Mouse (Mus musculus): ENCODE results near the gene Cdr2. TPM values are rescaled to one million over a fixed set of nuclear protein-coding genes. Genes with fewer than 3 reads are reported as not detected.
A peak's percentile ranks its signal among the peaks of the same experiment; 100 is the strongest.
"Not testable (repeated sequence)": the region's sequence is repeated elsewhere in the genome, so short reads cannot be mapped to it uniquely, and the experiment has no call there.

The Cdr2 gene
- polyA plus RNA-seq, 1 experiment from 2014 or later = 14.5 TPM

- Histone ChIP-seq H3K27me3 (replicated peaks) (no peaks in the 10 kb centered on the region), H3K27ac (replicated peaks) (no peak overlapping the region), H3K9me3 (replicated peaks) (no peaks in the 10 kb centered on the region), H3K9ac (replicated peaks) (no peak overlapping the region), H3K4me3 (replicated peaks) (no peak overlapping the region), H3K4me2 (no peak overlapping the region), H3K36me3 (peaks cover 88% of the 10 kb centered on the region), H3K4me1 (no peaks in the 10 kb centered on the region)
- 91% methylated on average over 4 of the region's 5 CpGs for WGBS
- no peak for ATAC-seq (ENCODE audit: low FRiP score)
Measured at GRCm38 (mm10) chr7:120933680-120934195, 48.4 kb downstream of the Cdr2 start.

DNA sequence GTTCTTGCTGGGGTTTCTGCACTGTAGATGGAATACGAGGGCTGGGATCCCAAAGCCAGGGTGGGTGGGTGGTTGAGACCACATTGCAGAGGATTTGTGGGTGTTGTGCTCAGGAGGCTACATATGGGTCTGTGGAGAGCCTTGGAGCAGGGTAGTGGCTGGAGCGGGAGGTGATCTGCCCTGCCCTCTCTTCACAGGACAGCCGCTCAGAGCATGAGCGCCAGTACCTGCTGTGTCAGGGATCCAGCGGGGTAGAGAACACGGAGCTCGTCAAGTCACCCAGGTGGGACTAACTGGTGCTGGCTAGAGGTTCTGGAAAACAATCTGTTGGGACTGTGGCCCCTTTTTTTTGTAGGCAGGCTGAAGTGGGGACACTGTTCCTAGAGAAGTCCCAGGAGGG is 49.0 kb downstream of the Cdr2 start:
- Histone ChIP-seq H3K9me3 (replicated peaks) (no peaks in the 10 kb centered on the region), H3K27ac (replicated peaks) (no peak overlapping the region), H3K4me2 (no peak overlapping the region), H3K4me1 (no peaks in the 10 kb centered on the region), H3K4me3 (replicated peaks) (no peak overlapping the region), H3K36me3 (peaks cover 88% of the 10 kb centered on the region), H3K9ac (replicated peaks) (no peak overlapping the region), H3K27me3 (replicated peaks) (no peaks in the 10 kb centered on the region)
- no peak for ATAC-seq (ENCODE audit: low FRiP score)
- 96% methylated on average over 7 of the region's 7 CpGs for WGBS

- 7% methylated on average over 10 of the region's 10 CpGs for WGBS
- no peaks in the 10 kb centered on the region for H3K36me3 ChIP-seq
- peak overlapping the region; percentile 84 for H3K9ac ChIP-seq (replicated peaks)
- H3K4me3 ChIP-seq (replicated peaks) = peak overlapping the region; percentile 97
- peaks cover 18% of the 10 kb centered on the region for H3K4me1 ChIP-seq
- H3K27me3 ChIP-seq (replicated peaks) = no peaks in the 10 kb centered on the region
- peak overlapping the region; percentile 72 for H3K4me2 ChIP-seq
- peak; percentile 66 for ATAC-seq (ENCODE audit: low FRiP score)
- H3K9me3 ChIP-seq (replicated peaks) = no peaks in the 10 kb centered on the region
- H3K27ac ChIP-seq (replicated peaks) = peak overlapping the region; percentile 86
Measured at GRCm38 (mm10) chr7:120918526-120918962, 63.6 kb downstream of the Cdr2 start.

- Histone ChIP-seq H3K4me1 (peaks cover 18% of the 10 kb centered on the region), H3K4me2 (peak within 1 kb of the TSS; percentile 72), H3K36me3 (no peaks in the 10 kb centered on the region), H3K9me3 (replicated peaks) (no peaks in the 10 kb centered on the region), H3K27me3 (replicated peaks) (no peaks in the 10 kb centered on the region), H3K4me3 (replicated peaks) (peak within 1 kb of the TSS; percentile 97), H3K9ac (replicated peaks) (peak within 1 kb of the TSS; percentile 84), H3K27ac (replicated peaks) (peak within 1 kb of the TSS; percentile 86)
- peak; percentile 93 for ATAC-seq (ENCODE audit: low FRiP score)
- WGBS = under 1% methylated on average over 91 of the region's 102 CpGs
Measured at GRCm38 (mm10) chr7:120917592-120918461, 64.3 kb downstream of the Cdr2 start, which contains the start of gene Polr3e. Gene Polr3e (plus strand): TSS chr7:120917744.

GRCm38 (mm10) chr7:120917279-120917591 is 64.9 kb downstream of the Cdr2 start:
- H3K4me3 ChIP-seq (replicated peaks) = peak overlapping the region; percentile 97
- WGBS = 10% methylated on average over 12 of the region's 12 CpGs
- H3K27ac ChIP-seq (replicated peaks) = no peak overlapping the region
- H3K4me1 ChIP-seq = peaks cover 18% of the 10 kb centered on the region
- no peaks in the 10 kb centered on the region for H3K9me3 ChIP-seq (replicated peaks)
- peak overlapping the region; percentile 72 for H3K4me2 ChIP-seq
- no peaks in the 10 kb centered on the region for H3K27me3 ChIP-seq (replicated peaks)
- H3K9ac ChIP-seq (replicated peaks) = no peak overlapping the region
- ATAC-seq (ENCODE audit: low FRiP score) = no peak
- H3K36me3 ChIP-seq = no peaks in the 10 kb centered on the region

GRCm38 (mm10) chr7:120916262-120916875 is 65.7 kb downstream of the Cdr2 start:
- Histone ChIP-seq H3K4me1 (peaks cover 18% of the 10 kb centered on the region), H3K27ac (replicated peaks) (no peak overlapping the region), H3K9ac (replicated peaks) (no peak overlapping the region), H3K27me3 (replicated peaks) (no peaks in the 10 kb centered on the region), H3K9me3 (replicated peaks) (no peaks in the 10 kb centered on the region), H3K36me3 (no peaks in the 10 kb centered on the region), H3K4me2 (peak overlapping the region; percentile 72; the same call in 1 of the 2 replicates), H3K4me3 (replicated peaks) (no peak overlapping the region)
- ATAC-seq (ENCODE audit: low FRiP score) = no peak
- WGBS = 24% methylated on average over 11 of the region's 11 CpGs

GRCm38 (mm10) chr7:120913332-120913731 is 68.8 kb downstream of the Cdr2 start:
- Histone ChIP-seq H3K4me1 (peaks cover under 1% of the 10 kb centered on the region; the same call in 1 of the 2 replicates), H3K4me3 (replicated peaks) (no peak overlapping the region), H3K27ac (replicated peaks) (no peak overlapping the region), H3K27me3 (replicated peaks) (no peaks in the 10 kb centered on the region), H3K9me3 (replicated peaks) (no peaks in the 10 kb centered on the region), H3K9ac (replicated peaks) (no peak overlapping the region), H3K4me2 (no peak overlapping the region), H3K36me3 (no peaks in the 10 kb centered on the region)
- no peak for ATAC-seq (ENCODE audit: low FRiP score)
- 44% methylated on average over 1 of the region's 1 CpGs for WGBS

DNA sequence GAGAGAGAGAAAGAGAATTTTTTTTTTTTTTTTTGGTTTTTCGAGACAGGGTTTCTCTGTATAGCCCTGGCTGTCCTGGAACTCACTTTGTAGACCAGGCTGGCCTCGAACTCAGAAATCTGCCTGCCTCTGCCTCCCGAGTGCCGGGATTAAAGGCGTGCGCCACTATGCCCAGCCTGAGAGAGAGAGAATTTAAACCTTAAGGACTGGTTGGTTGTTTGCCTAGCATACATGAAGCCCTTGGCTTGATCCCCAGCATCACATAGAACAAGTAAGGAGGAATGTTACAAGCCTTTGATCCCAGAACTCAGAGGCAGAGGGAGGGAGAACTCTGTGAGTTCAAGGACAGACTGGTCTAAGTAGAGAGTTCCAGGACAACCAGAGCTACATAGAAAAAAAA is 70.8 kb downstream of the Cdr2 start:
- not testable (repeated sequence) for H3K27me3 ChIP-seq (replicated peaks); H3K27ac ChIP-seq (replicated peaks); H3K4me1 ChIP-seq; H3K36me3 ChIP-seq; H3K4me3 ChIP-seq (replicated peaks); H3K9me3 ChIP-seq (replicated peaks); H3K4me2 ChIP-seq; H3K9ac ChIP-seq (replicated peaks); ATAC-seq (ENCODE audit: low FRiP score)
- 94% methylated on average over 6 of the region's 6 CpGs for WGBS

GRCm38 (mm10) chr7:120910172-120910571 is 71.9 kb downstream of the Cdr2 start:
- H3K9me3 ChIP-seq (replicated peaks); H3K4me1 ChIP-seq; H3K36me3 ChIP-seq; ATAC-seq (ENCODE audit: low FRiP score); H3K4me3 ChIP-seq (replicated peaks); H3K27ac ChIP-seq (replicated peaks); H3K9ac ChIP-seq (replicated peaks); H3K27me3 ChIP-seq (replicated peaks); H3K4me2 ChIP-seq: not testable (repeated sequence)
- WGBS = 82% methylated on average over 3 of the region's 3 CpGs

Other genes starting within 250 kb of the Cdr2 start
- gene Vwa3a, start 243.0 kb downstream of the Cdr2 start, polyA plus RNA-seq (2015; fragmentation: Nextera tagmentation; extraction: Ambion mirVana) = 0.86 and 2.0 TPM in 2 replicates
- 0.14 TPM in 1 of 2 replicates, not detected in the other for gene Gm5737, start 169.9 kb downstream of the Cdr2 start, polyA plus RNA-seq (2015; fragmentation: Nextera tagmentation; extraction: Ambion mirVana)
- 33.5 and 40.6 TPM in 2 replicates for gene Eef2k, start 139.5 kb downstream of the Cdr2 start, polyA plus RNA-seq (2015; fragmentation: Nextera tagmentation; extraction: Ambion mirVana)
- 23.4 and 26.4 TPM in 2 replicates for gene Polr3e, start 64.6 kb downstream of the Cdr2 start, polyA plus RNA-seq (2015; fragmentation: Nextera tagmentation; extraction: Ambion mirVana)
- 0.22 and 0.28 TPM in 2 replicates for gene Mfsd13b, start 197 bp upstream of the Cdr2 start, polyA plus RNA-seq (2015; fragmentation: Nextera tagmentation; extraction: Ambion mirVana)
- 169 and 173 TPM in 2 replicates for gene Mettl9, start 52.1 kb upstream of the Cdr2 start, polyA plus RNA-seq (2015; fragmentation: Nextera tagmentation; extraction: Ambion mirVana)
- gene Igsf6, start 92.3 kb upstream of the Cdr2 start, polyA plus RNA-seq (2015; fragmentation: Nextera tagmentation; extraction: Ambion mirVana) = 1.2 and 1.6 TPM in 2 replicates
- gene Otoa, start 99.3 kb upstream of the Cdr2 start, polyA plus RNA-seq (2015; fragmentation: Nextera tagmentation; extraction: Ambion mirVana) = 0.11 and 0.31 TPM in 2 replicates